Mouse (Mus musculus) liver, embryonic 13.5 days (tissue): Measurements from ENCODE around the gene Gtf2a1. TPM values are rescaled to one million over a fixed set of nuclear protein-coding genes. Genes with fewer than 3 reads are reported as not detected.
"Not testable (repeated sequence)": the region's sequence is repeated elsewhere in the genome, so short reads cannot be mapped to it uniquely, and the experiment has no call there.

Experiments used
- ATAC-seq: fragments of 200-750 bp; cut with Nextera tagmentation; 2 replicates; pipeline ENCODE4 v1.8.0; 2017; ENCODE audit warnings: low read depth, mild to moderate bottlenecking, moderate number of reproducible peaks, moderate library complexity
- DNase-seq: peaks from one replicate; pipeline ENCODE4 v3.0.0; 2022
- H3K27ac ChIP-seq: fragments of 300-500 bp; sonication (generic); 2 replicates; pipeline ENCODE4 v1.5.1; 2015; ENCODE audit warnings: moderate library complexity, mild to moderate bottlenecking, inconsistent platforms
- H3K27me3 ChIP-seq: fragments of 300-500 bp; sonication (generic); 2 replicates; pipeline ENCODE4 v1.6.1; 2015; ENCODE audit warnings: mild to moderate bottlenecking, inconsistent platforms
- H3K36me3 ChIP-seq: fragments of 300-500 bp; sonication (generic); 2 replicates; pipeline ENCODE4 v1.6.1; 2015; ENCODE audit warnings: mild to moderate bottlenecking, inconsistent platforms
- H3K4me1 ChIP-seq: fragments of 300-500 bp; sonication (generic); replicated peaks from 2 replicates; pipeline ENCODE4 v1.6.1; 2015; ENCODE audit warnings: inconsistent platforms
- H3K4me2 ChIP-seq: fragments of 300-500 bp; sonication (generic); 2 replicates; pipeline ENCODE4 v1.6.1; 2015; ENCODE audit warnings: inconsistent platforms, mild to moderate bottlenecking, moderate library complexity
- H3K4me3 ChIP-seq: fragments of 300-500 bp; sonication (generic); replicated peaks from 2 replicates; pipeline ENCODE4 v1.5.1; 2015; ENCODE audit warnings: mild to moderate bottlenecking, inconsistent platforms
- H3K9ac ChIP-seq: fragments of 300-500 bp; sonication (generic); 2 replicates; pipeline ENCODE4 v1.6.1; 2015; ENCODE audit warnings: mild to moderate bottlenecking, inconsistent platforms
- H3K9me3 ChIP-seq: fragments of 300-500 bp; sonication (generic); replicated peaks from 2 replicates; pipeline ENCODE4 v1.6.1; 2016; ENCODE audit warnings: inconsistent platforms
- WGBS: fragments of 180-500 bp; shearing (Covaris S2); methylation state at CpG from one replicate; pipeline ENCODE4 v1.1.7; 2015; ENCODE audit not compliant: insufficient replicate concordance; 5-methylcytosine and 5-hydroxymethylcytosine counted together
- polyA plus RNA-seq: library from polyadenylated mRNA; unstranded; fragments of >200 nt; fragmentation: Nextera tagmentation; extraction: Ambion mirVana; gene quantifications from 2 replicates; pipeline ENCODE4 v1.2.1, GENCODE M21; 2015

The Gtf2a1 gene
- polyA plus RNA-seq, 1 experiment from 2014 or later, result 21.7 TPM

DNA sequence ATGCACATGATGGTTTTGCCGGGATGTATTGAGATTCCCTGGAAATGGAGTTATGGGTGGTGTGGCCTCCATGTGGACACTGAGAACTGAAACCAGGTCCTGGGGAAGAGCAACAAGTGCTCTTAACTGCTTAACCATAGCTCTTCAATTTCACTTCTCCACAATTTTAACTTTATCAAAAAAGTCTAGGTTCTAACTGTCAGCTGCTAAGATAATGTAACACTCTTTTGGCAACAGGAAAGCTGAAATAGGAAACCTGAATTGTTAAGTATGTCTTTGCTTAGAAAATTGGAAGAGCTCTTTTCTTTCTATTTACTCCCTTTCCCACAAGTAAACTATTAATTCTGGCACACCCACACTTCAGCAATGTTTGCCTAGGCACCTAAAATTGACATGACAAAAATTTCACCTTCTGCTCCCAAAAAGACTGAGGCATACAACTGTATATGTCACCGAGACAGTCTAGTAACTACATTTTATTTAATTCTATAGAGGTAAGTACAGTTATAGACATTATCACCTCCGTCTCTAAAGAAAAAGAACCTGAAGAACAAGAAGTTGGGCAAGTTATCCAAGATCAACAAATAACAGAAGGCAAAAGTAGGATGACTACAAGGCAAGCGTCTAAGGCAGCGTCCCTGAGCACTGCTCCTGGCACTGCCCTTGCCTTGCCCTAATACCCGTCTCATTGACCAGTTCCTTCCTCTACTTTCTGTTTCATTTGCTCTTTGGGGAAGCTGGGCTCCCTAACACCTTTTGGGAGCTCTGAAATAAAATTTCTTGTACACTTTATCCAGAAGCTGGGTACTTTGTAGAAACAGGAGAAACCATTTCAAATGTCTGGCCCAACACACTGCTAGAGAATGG, 8.8 kb downstream of the Gtf2a1 start:
- H3K9me3 ChIP-seq, result no peaks in the 10 kb centered on the region
- ATAC-seq (no peak), DNase-seq (no peak)
- H3K4me1 ChIP-seq, result peaks cover 41% of the 10 kb centered on the region
- WGBS, result 84% methylated on average over 6 of the region's 6 CpGs
- H3K27me3 ChIP-seq, result no peaks in the 10 kb centered on the region
- 0 out of 2 replicates have a peak overlapping the region, but pooled peaks have one; percentile 3 for H3K4me2 ChIP-seq
- H3K36me3 ChIP-seq, result peaks cover 79% of the 10 kb centered on the region
- H3K4me3 ChIP-seq, result no peak overlapping the region
- H3K27ac ChIP-seq, result no peak overlapping the region
- no peak overlapping the region for H3K9ac ChIP-seq

DNA sequence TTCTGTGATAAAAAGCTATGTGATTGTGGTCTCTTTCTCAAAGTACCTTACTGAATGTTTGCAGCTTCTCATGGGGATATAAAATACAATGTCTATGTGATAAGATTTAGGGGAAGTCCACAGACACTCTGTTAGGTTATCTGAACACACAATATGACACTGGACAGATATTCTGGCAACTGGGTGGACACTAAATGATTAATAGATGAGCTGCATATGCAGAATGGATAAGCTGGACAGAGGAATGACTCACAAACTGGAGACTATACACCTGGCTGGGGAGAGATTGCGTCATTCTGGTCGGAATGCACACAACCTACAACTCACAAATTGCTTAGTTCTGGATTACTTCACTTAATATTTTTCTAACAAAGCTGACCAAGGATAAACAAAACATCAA, 10.6 kb downstream of the Gtf2a1 start:
- Histone ChIP-seq H3K27ac (no peak overlapping the region), H3K9me3 (no peaks in the 10 kb centered on the region), H3K4me3 (no peak overlapping the region), H3K4me1 (peaks cover 39% of the 10 kb centered on the region), H3K9ac (no peak overlapping the region), H3K36me3 (peaks cover 79% of the 10 kb centered on the region), H3K4me2 (no peak overlapping the region), H3K27me3 (no peaks in the 10 kb centered on the region)
- ATAC-seq, result peak; percentile 62; the same call in 1 of the 2 replicates
- DNase-seq, result no peak
- WGBS, result 61% methylated on average over 2 of the region's 2 CpGs

DNA sequence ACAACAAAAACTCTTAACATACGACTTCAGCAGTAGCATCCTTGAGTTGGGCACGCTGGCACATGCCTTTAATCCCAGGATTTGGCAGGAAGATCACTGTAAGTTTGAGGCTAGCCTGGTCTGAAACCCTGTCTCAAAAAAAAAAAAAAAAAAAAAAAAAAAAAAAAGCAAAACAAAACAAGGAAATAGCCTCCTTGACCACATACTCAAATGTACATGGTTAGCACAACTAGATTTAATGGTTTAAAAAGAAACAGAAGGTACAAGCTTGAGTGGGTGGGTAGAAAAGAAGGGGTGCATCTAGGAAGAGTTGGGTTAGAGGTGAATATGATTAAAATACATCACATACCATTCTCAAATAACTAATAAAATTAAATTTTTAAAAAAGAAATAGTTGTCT, 18.6 kb downstream of the Gtf2a1 start:
- H3K27me3 ChIP-seq, result no peaks in the 10 kb centered on the region
- H3K4me1 ChIP-seq, result peaks cover 18% of the 10 kb centered on the region
- H3K36me3 ChIP-seq, result peaks cover 85% of the 10 kb centered on the region
- H3K9ac ChIP-seq, result no peak overlapping the region
- H3K27ac ChIP-seq, result no peak overlapping the region
- H3K4me3 ChIP-seq, result no peak overlapping the region
- H3K9me3 ChIP-seq, result no peaks in the 10 kb centered on the region
- DNase-seq (no peak), ATAC-seq (no peak)
- no peak overlapping the region for H3K4me2 ChIP-seq
- WGBS, result 88% methylated on average over 2 of the region's 2 CpGs

DNA sequence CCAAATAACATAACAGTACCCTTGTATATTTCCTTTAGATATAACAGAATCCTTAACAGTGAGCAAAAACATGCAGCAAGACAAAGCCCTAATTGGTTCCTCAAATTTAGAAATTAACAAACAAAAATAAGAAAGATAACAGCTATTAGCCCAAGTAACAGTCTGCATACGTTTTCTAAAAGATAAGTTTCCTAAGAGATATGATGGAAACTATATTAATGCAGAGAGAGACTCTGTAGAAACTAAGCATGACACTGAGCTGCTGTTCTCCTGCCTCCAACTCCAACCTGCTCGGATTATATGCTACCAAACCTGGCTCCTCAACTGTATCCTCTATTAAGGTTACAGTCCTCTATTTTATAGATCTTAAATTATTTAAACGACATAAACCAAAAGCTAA, 21.0 kb downstream of the Gtf2a1 start:
- DNase-seq, result no peak
- H3K27me3 ChIP-seq, result no peaks in the 10 kb centered on the region
- peaks cover 89% of the 10 kb centered on the region for H3K36me3 ChIP-seq
- H3K4me2 ChIP-seq, result no peak overlapping the region
- no peak overlapping the region for H3K27ac ChIP-seq
- WGBS, result 65% methylated on average over 3 of the region's 3 CpGs
- no peak for ATAC-seq
- no peak overlapping the region for H3K4me3 ChIP-seq
- H3K9me3 ChIP-seq, result no peaks in the 10 kb centered on the region
- H3K9ac ChIP-seq, result no peak overlapping the region
- H3K4me1 ChIP-seq, result peaks cover 19% of the 10 kb centered on the region

DNA sequence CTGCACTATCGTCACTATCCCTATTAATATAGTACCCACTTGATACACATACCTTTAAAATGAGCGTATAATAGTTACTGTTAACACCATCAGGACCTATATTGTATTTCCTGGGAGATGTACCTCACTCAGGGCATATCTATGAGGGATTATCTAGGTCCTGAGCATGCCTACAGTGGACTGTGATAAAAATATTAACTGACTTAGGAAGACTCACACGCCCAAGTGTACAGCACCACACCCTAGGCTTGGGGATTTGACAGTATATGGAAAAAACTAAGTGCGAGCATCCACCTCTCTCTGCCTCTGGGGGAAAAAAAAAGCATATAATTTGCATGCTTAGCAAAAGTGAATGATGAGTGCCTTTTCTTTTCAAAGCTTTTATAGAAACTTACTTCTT, 23.1 kb downstream of the Gtf2a1 start:
- H3K27me3 ChIP-seq, result no peaks in the 10 kb centered on the region
- WGBS, result 67% methylated on average over 4 of the region's 4 CpGs
- no peak overlapping the region for H3K4me2 ChIP-seq
- no peak overlapping the region for H3K4me3 ChIP-seq
- DNase-seq (no peak), ATAC-seq (peak; percentile 74)
- H3K9ac ChIP-seq, result no peak overlapping the region
- no peaks in the 10 kb centered on the region for H3K9me3 ChIP-seq
- H3K4me1 ChIP-seq, result peaks cover 19% of the 10 kb centered on the region
- H3K27ac ChIP-seq, result no peak overlapping the region
- H3K36me3 ChIP-seq, result peaks cover 91% of the 10 kb centered on the region

DNA sequence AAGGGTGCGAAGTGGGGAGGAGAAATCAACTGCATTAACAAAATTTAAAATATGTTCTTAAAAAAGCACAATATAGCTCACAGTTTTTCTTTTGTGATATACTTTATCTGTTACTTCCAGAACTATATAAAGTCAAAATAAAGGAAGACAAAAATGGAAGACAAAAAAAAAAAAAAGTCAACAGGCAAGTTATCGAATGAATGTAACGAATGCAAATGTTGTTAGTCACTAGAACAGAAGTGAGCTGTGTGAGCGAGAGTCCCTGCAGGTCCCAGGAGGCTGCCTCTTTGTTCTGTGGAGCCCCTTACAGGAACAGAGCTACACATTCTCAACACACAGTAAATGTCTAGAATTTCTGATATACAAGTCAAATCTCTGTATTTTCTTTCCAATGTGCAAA, 32.1 kb downstream of the Gtf2a1 start:
- not testable (repeated sequence) for H3K9ac ChIP-seq, H3K9me3 ChIP-seq, DNase-seq, H3K27me3 ChIP-seq, H3K4me2 ChIP-seq, H3K4me3 ChIP-seq, H3K27ac ChIP-seq, H3K4me1 ChIP-seq, ATAC-seq
- WGBS, result 89% methylated on average over 4 of the region's 4 CpGs
- H3K36me3 ChIP-seq, result peaks cover 43% of the 10 kb centered on the region

DNA sequence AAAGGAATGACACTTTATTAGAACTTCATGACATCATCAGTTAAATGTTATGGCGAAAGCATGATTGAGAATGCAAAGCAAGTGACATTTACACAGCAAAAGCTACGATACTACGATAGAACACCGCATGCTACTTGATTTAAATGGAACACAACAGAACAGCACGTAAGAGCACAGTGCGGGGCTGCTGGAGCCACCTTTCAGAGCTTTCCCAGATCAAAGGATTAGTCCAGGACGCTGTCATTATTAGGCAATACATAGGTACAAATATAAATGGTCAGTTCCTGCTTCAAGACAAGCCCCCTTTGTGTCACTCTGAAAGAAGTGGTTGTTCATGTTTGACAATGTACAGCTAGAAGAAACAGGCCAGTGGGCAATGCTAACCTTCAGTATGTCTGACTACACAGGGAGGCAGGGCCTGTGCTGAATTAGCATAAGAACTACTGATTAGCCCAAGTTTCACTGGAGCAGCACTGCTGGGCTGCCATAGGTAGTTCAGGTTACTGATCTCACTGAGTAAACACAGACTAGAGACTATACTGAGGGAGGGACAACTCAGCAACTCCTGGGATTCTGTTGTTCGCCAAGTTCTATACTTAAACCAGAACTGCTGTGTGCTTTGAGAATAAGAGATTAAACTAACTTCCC, 32.8 kb downstream of the Gtf2a1 start:
- ATAC-seq, result peak; percentile 78
- not testable (repeated sequence) for H3K9me3 ChIP-seq, H3K27ac ChIP-seq, H3K9ac ChIP-seq, H3K4me3 ChIP-seq, H3K4me1 ChIP-seq, H3K4me2 ChIP-seq, DNase-seq, H3K27me3 ChIP-seq
- 89% methylated on average over 8 of the region's 8 CpGs for WGBS
- H3K36me3 ChIP-seq, result peaks cover 36% of the 10 kb centered on the region

DNA sequence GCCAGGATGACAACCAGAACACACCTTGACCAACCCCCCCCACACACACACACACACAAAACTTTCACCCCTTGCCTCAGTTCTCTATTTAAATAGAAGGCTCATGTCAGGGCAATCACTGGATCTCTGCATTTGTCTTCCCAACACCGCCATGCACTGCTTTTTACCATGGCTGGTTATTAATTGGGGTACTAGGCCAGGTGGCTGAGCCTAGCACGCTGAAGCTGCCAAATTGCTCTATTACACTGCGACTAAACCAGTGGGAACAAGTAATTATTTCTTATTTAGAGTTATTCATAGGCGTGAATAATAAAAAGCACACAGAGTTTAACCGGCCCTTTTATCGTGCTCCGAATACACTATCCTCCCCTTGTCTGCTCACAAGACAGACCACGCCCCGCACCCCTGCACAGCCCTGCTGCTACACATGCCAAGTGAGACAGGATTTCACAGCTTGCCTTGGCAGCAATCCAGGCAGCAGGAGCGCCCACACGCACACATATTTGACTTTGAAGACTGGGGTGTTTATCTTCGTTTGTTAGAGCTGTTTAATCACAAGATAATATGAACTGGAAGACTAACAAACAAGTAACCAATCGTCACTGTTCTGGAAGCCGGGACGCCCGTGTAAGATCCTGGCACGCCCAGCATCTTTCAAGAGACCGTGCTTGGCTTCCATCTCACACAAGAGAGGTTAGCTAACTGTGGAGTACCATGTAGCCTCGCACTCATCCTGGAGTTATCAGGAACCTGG, 38.3 kb downstream of the Gtf2a1 start:
- DNase-seq, result no peak
- no peak; the same call in 1 of the 2 replicates for ATAC-seq
- 69% methylated on average over 19 of the region's 19 CpGs for WGBS
- Histone ChIP-seq H3K27me3 (no peaks in the 10 kb centered on the region), H3K27ac (no peak overlapping the region), H3K9ac (no peak overlapping the region), H3K36me3 (peaks cover 6% of the 10 kb centered on the region), H3K4me2 (no peak overlapping the region), H3K9me3 (no peaks in the 10 kb centered on the region), H3K4me3 (no peak overlapping the region), H3K4me1 (no peaks in the 10 kb centered on the region)

DNA sequence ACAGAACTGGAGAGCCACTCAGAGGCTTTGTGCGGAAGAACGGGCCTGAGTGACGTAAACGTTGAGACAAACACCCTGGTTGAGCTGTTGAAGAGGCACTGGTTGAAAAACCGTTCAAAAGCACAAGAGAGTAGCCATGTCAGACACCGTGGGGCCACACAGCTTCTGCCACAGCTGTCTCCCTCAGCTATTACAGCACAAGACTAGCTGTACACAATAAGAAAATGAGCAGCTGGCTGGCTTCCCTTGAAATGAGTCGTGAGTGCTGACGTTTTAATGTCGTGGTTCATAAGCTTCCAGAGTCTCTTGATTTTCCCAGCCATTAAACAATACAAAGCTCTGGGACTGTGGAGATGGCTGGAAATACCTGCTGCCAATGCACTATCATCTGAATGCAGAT, 40.8 kb downstream of the Gtf2a1 start:
- no peak for ATAC-seq

DNA sequence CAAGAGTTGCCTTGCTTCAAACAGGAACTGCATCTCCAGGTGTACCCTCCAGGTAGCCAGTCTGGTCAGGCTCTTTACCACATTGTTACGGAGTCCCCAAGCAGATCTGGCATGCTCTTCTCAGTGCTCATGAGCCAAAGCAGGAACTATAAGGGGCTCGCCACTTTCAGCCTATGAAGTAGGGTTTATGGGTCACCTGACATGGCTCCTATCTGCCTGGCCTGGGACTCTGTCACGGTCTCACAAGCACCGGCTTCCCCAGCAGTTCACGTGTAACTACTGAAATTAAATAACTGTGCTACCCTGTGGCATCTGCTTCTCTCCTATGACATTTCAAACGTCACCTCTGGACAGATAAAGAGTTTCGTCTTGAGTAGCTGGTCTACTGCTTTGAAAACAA, 50.1 kb downstream of the Gtf2a1 start:
- Histone ChIP-seq H3K4me2 (no peak overlapping the region), H3K4me3 (no peak overlapping the region), H3K27ac (no peak overlapping the region), H3K9ac (no peak overlapping the region), H3K36me3 (no peaks in the 10 kb centered on the region), H3K27me3 (no peaks in the 10 kb centered on the region), H3K9me3 (no peaks in the 10 kb centered on the region), H3K4me1 (no peaks in the 10 kb centered on the region)
- 71% methylated on average over 7 of the region's 7 CpGs for WGBS
- DNase-seq (no peak), ATAC-seq (no peak)

More for the DNA sequence above, 40.8 kb downstream of the Gtf2a1 start:
- Histone ChIP-seq H3K4me3 (no peak overlapping the region), H3K4me2 (no peak overlapping the region), H3K27me3 (no peaks in the 10 kb centered on the region), H3K36me3 (peaks cover 1% of the 10 kb centered on the region), H3K9ac (no peak overlapping the region), H3K9me3 (no peaks in the 10 kb centered on the region), H3K27ac (no peak overlapping the region), H3K4me1 (no peaks in the 10 kb centered on the region)
- DNase-seq, result no peak
- 76% methylated on average over 9 of the region's 9 CpGs for WGBS

DNA sequence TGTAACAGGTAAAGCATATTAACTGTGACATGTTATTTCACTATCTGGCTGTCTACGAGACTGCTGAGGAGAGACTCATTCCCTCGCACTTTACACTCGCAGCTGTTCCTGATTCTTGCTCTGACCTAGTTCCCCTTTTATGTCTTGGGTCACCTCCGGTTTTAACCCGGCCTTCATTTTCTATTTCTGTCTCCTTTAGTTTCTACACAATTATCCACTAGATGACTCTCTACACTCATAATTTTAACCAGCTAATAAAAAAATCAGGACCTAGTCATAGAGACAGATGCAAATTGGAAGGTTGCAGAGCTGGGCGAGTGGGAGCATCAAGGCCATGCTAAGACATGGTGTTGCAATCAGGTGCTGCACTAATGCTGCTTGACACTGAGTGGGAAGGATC, 55.8 kb downstream of the Gtf2a1 start:
- no peak for DNase-seq
- Histone ChIP-seq H3K4me3 (no peak overlapping the region), H3K9me3 (no peaks in the 10 kb centered on the region), H3K36me3 (no peaks in the 10 kb centered on the region), H3K9ac (no peak overlapping the region), H3K27ac (no peak overlapping the region), H3K4me1 (no peaks in the 10 kb centered on the region), H3K27me3 (no peaks in the 10 kb centered on the region), H3K4me2 (no peak overlapping the region)
- 33% methylated on average over 6 of the region's 6 CpGs for WGBS
- no peak for ATAC-seq
